ENCODE assay signal across 8 mouse cellular contexts in genomic region chr12:110992128-110992553, GRCm38 (mm10). TPM values are rescaled to one million over a fixed set of nuclear protein-coding genes. Genes with fewer than 3 reads are reported as not detected.
A peak's percentile ranks its signal among the peaks of the same experiment; 100 is the strongest.
DNase-seq lines count a peak whose midpoint lies in the region; ATAC-seq and TF ChIP-seq lines count a peak whose summit lies in the region.

No protein-coding gene starts in this region.

- peak; percentile 75 for TF ChIP-seq CTCF in E14TG2a.4 (conservative IDR thresholded peaks at IDR 0.05; ENCODE audit: low read length)
- TF ChIP-seq CTCF in liver, embryonic 14.5 days (IDR thresholded peaks at IDR 0.05; ENCODE audit: low read depth): peak; percentile 98

- under 1% methylated on average over 24 of the region's 24 CpGs for WGBS in forebrain, embryonic 11.5 days
- under 1% methylated on average over 24 of the region's 24 CpGs for WGBS in heart, embryonic 16.5 days
- under 1% methylated on average over 24 of the region's 24 CpGs for WGBS in liver, embryonic 14.5 days (ENCODE audit: insufficient replicate concordance)
- WGBS in stomach, embryonic 15.5 days: under 1% methylated on average over 24 of the region's 24 CpGs

- H3K36me3 ChIP-seq in E14TG2a.4 (ENCODE audit: insufficient read depth, low read length): no peaks in the 10 kb centered on the region
- no peaks in the 10 kb centered on the region for H3K36me3 ChIP-seq in forebrain, embryonic 11.5 days (ENCODE audit: control insufficient read depth, insufficient read depth, low read length)
- no peaks in the 10 kb centered on the region for H3K36me3 ChIP-seq in heart, embryonic 16.5 days (ENCODE audit: control insufficient read depth, insufficient read depth)
- H3K36me3 ChIP-seq in liver, embryonic 14.5 days (replicated peaks; ENCODE audit: control insufficient read depth, insufficient read depth, low read depth): no peaks in the 10 kb centered on the region
- H3K36me3 ChIP-seq in stomach, embryonic 15.5 days: no peaks in the 10 kb centered on the region

- no peak for TF ChIP-seq EP300 in liver, embryonic 14.5 days (IDR thresholded peaks at IDR 0.05; ENCODE audit: low read depth)

- peak overlapping the region; percentile 64 for H3K9ac ChIP-seq in forebrain, embryonic 11.5 days (ENCODE audit: low read length)
- peak overlapping the region; percentile 83 for H3K9ac ChIP-seq in heart, embryonic 16.5 days (ENCODE audit: low read length)
- H3K9ac ChIP-seq in liver, embryonic 14.5 days (replicated peaks): peak overlapping the region; percentile 67
- H3K9ac ChIP-seq in stomach, embryonic 15.5 days: peak overlapping the region; percentile 40; the same call in 1 of the 2 replicates

- peak overlapping the region; percentile 80 for H3K4me3 ChIP-seq in E14TG2a.4 (replicated peaks; ENCODE audit: low read length)
- H3K4me3 ChIP-seq in forebrain, embryonic 11.5 days (ENCODE audit: low read depth, low read length): peak overlapping the region; percentile 40
- H3K4me3 ChIP-seq in heart, embryonic 16.5 days (ENCODE audit: low read length): peak overlapping the region; percentile 67
- peak overlapping the region; percentile 60 to 64 for H3K4me3 ChIP-seq in liver, embryonic 14.5 days (ENCODE audit: insufficient read depth in 1 of 2, low read depth in 2 of 2, low read length in 2 of 2)
- H3K4me3 ChIP-seq in stomach, embryonic 15.5 days (replicated peaks): peak overlapping the region; percentile 57

- H3K4me2 ChIP-seq in forebrain, embryonic 11.5 days (ENCODE audit: low read depth, low read length, severe bottlenecking): peak overlapping the region; percentile 58
- peak overlapping the region; percentile 81 for H3K4me2 ChIP-seq in heart, embryonic 16.5 days (ENCODE audit: low read depth, low read length)
- peak overlapping the region; percentile 84 for H3K4me2 ChIP-seq in liver, embryonic 14.5 days (ENCODE audit: low read depth)
- peak overlapping the region; percentile 61 for H3K4me2 ChIP-seq in stomach, embryonic 15.5 days

- DNase-seq in c-Kit-positive CD71-positive TER-119-negative erythroid progenitor cells, embryonic 14.5 days (ENCODE audit: low read depth): peak; percentile 86
- DNase-seq in forebrain, embryonic 11.5 days (ENCODE audit: low spot score): peak; percentile 96
- peak; percentile 93 to 94 for DNase-seq in kidney, postnatal 25 days
- peak; percentile 84 to 90 (median 86) for DNase-seq in liver, embryonic 14.5 days (ENCODE audit: low read depth in 3 of 3, low spot score in 3 of 3)
- DNase-seq in neural tube, embryonic 10.5 days (ENCODE audit: extremely low spot score, low spot score): peak; percentile 96

- peaks cover 42% of the 10 kb centered on the region for H3K4me1 ChIP-seq in E14TG2a.4 (replicated peaks; ENCODE audit: low read depth, low read length)
- H3K4me1 ChIP-seq in forebrain, embryonic 11.5 days (replicated peaks; ENCODE audit: control insufficient read depth, insufficient read depth, low read length): peaks cover 4% of the 10 kb centered on the region; the same call in 1 of the 2 replicates
- 0 out of 2 replicates have a peak, but pooled peaks cover 2% of the 10 kb centered on the region for H3K4me1 ChIP-seq in heart, embryonic 16.5 days (ENCODE audit: control insufficient read depth, insufficient read depth, low read length)
- peaks cover 5 to 9% of the 10 kb centered on the region in 2 experiments for H3K4me1 ChIP-seq in liver, embryonic 14.5 days (replicated peaks; ENCODE audit: control insufficient read depth in 2 of 2, insufficient read depth in 2 of 2, low read length in 1 of 2)
- H3K4me1 ChIP-seq in stomach, embryonic 15.5 days: peaks cover 15% of the 10 kb centered on the region; the same call in 1 of the 2 replicates

- peak overlapping the region; percentile 75; the same call in 1 of the 2 replicates for H3K27ac ChIP-seq in forebrain, embryonic 11.5 days (ENCODE audit: low read depth, low read length)
- H3K27ac ChIP-seq in heart, embryonic 16.5 days (ENCODE audit: low read length): peak overlapping the region; percentile 85
- H3K27ac ChIP-seq in liver, embryonic 14.5 days: peak overlapping the region; percentile 80
- peak overlapping the region; percentile 85 for H3K27ac ChIP-seq in stomach, embryonic 15.5 days

- peak; percentile 91 for ATAC-seq in forebrain, embryonic 11.5 days (replicated peaks; ENCODE audit: low FRiP score)
- ATAC-seq in heart, embryonic 16.5 days (replicated peaks; ENCODE audit: extremely low read depth, insufficient read depth, low FRiP score): peak; percentile 91
- ATAC-seq in liver, embryonic 14.5 days (ENCODE audit: insufficient read depth): peak; percentile 96
- peak; percentile 91 for ATAC-seq in stomach, embryonic 15.5 days (ENCODE audit: insufficient read depth, low FRiP score, low read depth)

- no peaks in the 10 kb centered on the region for H3K9me3 ChIP-seq in E14TG2a.4 (ENCODE audit: low read length)
- H3K9me3 ChIP-seq in forebrain, embryonic 11.5 days (ENCODE audit: control insufficient read depth, low read length): no peaks in the 10 kb centered on the region
- no peaks in the 10 kb centered on the region for H3K9me3 ChIP-seq in heart, embryonic 16.5 days (replicated peaks; ENCODE audit: control insufficient read depth, low read length)
- no peaks in the 10 kb centered on the region for H3K9me3 ChIP-seq in liver, embryonic 14.5 days (ENCODE audit: control insufficient read depth, low read length)
- no peaks in the 10 kb centered on the region for H3K9me3 ChIP-seq in stomach, embryonic 15.5 days

- H3K27me3 ChIP-seq in E14TG2a.4 (ENCODE audit: insufficient read depth, low read length): no peaks in the 10 kb centered on the region; the same call in 1 of the 2 replicates
- H3K27me3 ChIP-seq in forebrain, embryonic 11.5 days (ENCODE audit: control insufficient read depth, insufficient read depth, low read length): no peaks in the 10 kb centered on the region
- H3K27me3 ChIP-seq in heart, embryonic 16.5 days (ENCODE audit: control insufficient read depth, insufficient read depth, low read length): no peaks in the 10 kb centered on the region
- H3K27me3 ChIP-seq in liver, embryonic 14.5 days (ENCODE audit: control insufficient read depth, insufficient read depth, low read length): no peaks in the 10 kb centered on the region
- H3K27me3 ChIP-seq in stomach, embryonic 15.5 days (replicated peaks): no peaks in the 10 kb centered on the region

RNA-seq across cellular contexts. Expression of gene Ankrd9, which starts 13.3 kb away (rescaled TPM):
- 16.9 and 18.9 TPM in 2 replicates for polyA plus RNA-seq in forebrain, embryonic 11.5 days (2014; fragmentation: Nextera tagmentation; extraction: Ambion mirVana)
- polyA plus RNA-seq in heart, embryonic 16.5 days (2015; fragmentation: Nextera tagmentation; extraction: Ambion mirVana): 19.3 and 22.0 TPM in 2 replicates
- 47.4 and 57.4 TPM in 2 replicates for polyA plus RNA-seq in liver, embryonic 14.5 days (2012; rRNA removed)
- 41.8 and 49.8 TPM in 2 replicates for polyA plus RNA-seq in liver, embryonic 14.5 days (2014; fragmentation: Nextera tagmentation; extraction: Ambion mirVana)
- 16.6 and 20.9 TPM in 2 replicates for polyA plus RNA-seq in stomach, embryonic 15.5 days (2015; fragmentation: Nextera tagmentation; extraction: Ambion mirVana)

RNA-seq across cellular contexts. Expression of gene Rcor1, which starts 47.0 kb away (rescaled TPM):
- polyA plus RNA-seq in forebrain, embryonic 11.5 days (2014; fragmentation: Nextera tagmentation; extraction: Ambion mirVana): 14.2 and 16.0 TPM in 2 replicates
- 6.4 and 6.5 TPM in 2 replicates for polyA plus RNA-seq in heart, embryonic 16.5 days (2015; fragmentation: Nextera tagmentation; extraction: Ambion mirVana)
- polyA plus RNA-seq in liver, embryonic 14.5 days (2012; rRNA removed): 7.2 and 9.1 TPM in 2 replicates
- 5.8 and 6.2 TPM in 2 replicates for polyA plus RNA-seq in liver, embryonic 14.5 days (2014; fragmentation: Nextera tagmentation; extraction: Ambion mirVana)
- 11.6 and 12.3 TPM in 2 replicates for polyA plus RNA-seq in stomach, embryonic 15.5 days (2015; fragmentation: Nextera tagmentation; extraction: Ambion mirVana)

Comparison
In these comparisons a context has a peak if more than half of its experiments do, and no peak if none do; other contexts are left out.
1. Peak in every context shown above with its lines: DNase-seq, ATAC-seq, H3K4me3 ChIP-seq and H3K27ac ChIP-seq.